Mouse (Mus musculus): ENCODE results near the gene Cnrip1. TPM values are rescaled to one million over a fixed set of nuclear protein-coding genes. Genes with fewer than 3 reads are reported as not detected.
"Not testable (repeated sequence)": the region's sequence is repeated elsewhere in the genome, so short reads cannot be mapped to it uniquely, and the experiment has no call there.

Gene Cnrip1
- total RNA-seq (2014; rRNA removed) (1.5 and 1.9 TPM in 2 replicates), polyA plus RNA-seq (2012; rRNA removed) (0.92 and 1.3 TPM in 2 replicates)

GRCm38 (mm10) chr11:17051545-17052475 lies at the start of gene Cnrip1, which contains the start of gene Plek:
Gene Cnrip1 (plus strand): TSS chr11:17051586.
Gene Plek (minus strand): TSS chr11:17052381.
- H3K4me1 ChIP-seq (ENCODE audit: control insufficient read depth, insufficient read depth, low read length): no peaks in the 10 kb centered on the region; the same call in 1 of the 2 replicates
- H3K4me3 ChIP-seq (ENCODE audit: insufficient read depth, low read depth, low read length): peak within 1 kb of the TSS; percentile 81
- no peak for TF ChIP-seq POLR2A (IDR thresholded peaks at IDR 0.05; ENCODE audit: extremely low read depth, insufficient read depth, low read length)
- peak within 1 kb of the TSS; percentile 11 for H3K27ac ChIP-seq (replicated peaks; ENCODE audit: insufficient read depth, low read depth, low read length)
- no peaks in the 10 kb centered on the region for H3K79me2 ChIP-seq (ENCODE audit: control insufficient read depth, insufficient read depth, low read length)
- peak within 1 kb of the TSS; percentile 68 for H3K9ac ChIP-seq (ENCODE audit: low read depth, low read length)
- peak; percentile 9 for DNase-seq (ENCODE audit: extremely low read depth, low read depth, low spot score)
- peaks cover 10% of the 10 kb centered on the region; the same call in 1 of the 2 replicates for H3K27me3 ChIP-seq (ENCODE audit: control insufficient read depth, insufficient read depth, low read length)
- WGBS: 3% methylated on average over 38 of the region's 38 CpGs
- H3K36me3 ChIP-seq (ENCODE audit: control insufficient read depth, insufficient read depth, low read length): no peaks in the 10 kb centered on the region

- Histone ChIP-seq H3K4me3 (ENCODE audit: insufficient read depth, low read depth, low read length) (no peak overlapping the region), H3K27me3 (ENCODE audit: control insufficient read depth, insufficient read depth, low read length) (no peaks in the 10 kb centered on the region), H3K4me1 (ENCODE audit: control insufficient read depth, insufficient read depth, low read length) (no peaks in the 10 kb centered on the region; the same call in 1 of the 2 replicates), H3K36me3 (ENCODE audit: control insufficient read depth, insufficient read depth, low read length) (no peaks in the 10 kb centered on the region), H3K27ac (replicated peaks; ENCODE audit: insufficient read depth, low read depth, low read length) (no peak overlapping the region), H3K9ac (ENCODE audit: low read depth, low read length) (no peak overlapping the region), H3K79me2 (ENCODE audit: control insufficient read depth, insufficient read depth, low read length) (no peaks in the 10 kb centered on the region)
- 76% methylated on average over 7 of the region's 7 CpGs for WGBS
- DNase-seq (ENCODE audit: extremely low read depth, low read depth, low spot score): peak; percentile 18
- TF ChIP-seq POLR2A (IDR thresholded peaks at IDR 0.05; ENCODE audit: extremely low read depth, insufficient read depth, low read length): no peak
- no peak for TF ChIP-seq CTCF (IDR thresholded peaks at IDR 0.05; ENCODE audit: low read depth, low read length)
Observed at GRCm38 (mm10) chr11:17002739-17003373, 48.5 kb upstream of the Cnrip1 start.

- 82% methylated on average over 3 of the region's 3 CpGs for WGBS
- Histone ChIP-seq H3K79me2 (ENCODE audit: control insufficient read depth, insufficient read depth, low read length) (no peaks in the 10 kb centered on the region), H3K27ac (replicated peaks; ENCODE audit: insufficient read depth, low read depth, low read length) (no peak overlapping the region), H3K4me1 (ENCODE audit: control insufficient read depth, insufficient read depth, low read length) (no peaks in the 10 kb centered on the region; the same call in 1 of the 2 replicates), H3K36me3 (ENCODE audit: control insufficient read depth, insufficient read depth, low read length) (no peaks in the 10 kb centered on the region), H3K4me3 (ENCODE audit: insufficient read depth, low read depth, low read length) (no peak overlapping the region), H3K27me3 (ENCODE audit: control insufficient read depth, insufficient read depth, low read length) (no peaks in the 10 kb centered on the region), H3K9ac (ENCODE audit: low read depth, low read length) (no peak overlapping the region)
- no peak for DNase-seq (ENCODE audit: extremely low read depth, low read depth, low spot score)
- TF ChIP-seq POLR2A (IDR thresholded peaks at IDR 0.05; ENCODE audit: extremely low read depth, insufficient read depth, low read length) (no peak), CTCF (IDR thresholded peaks at IDR 0.05; ENCODE audit: low read depth, low read length) (no peak)
Observed at GRCm38 (mm10) chr11:17003757-17004156, 47.6 kb upstream of the Cnrip1 start.

- TF ChIP-seq POLR2A (IDR thresholded peaks at IDR 0.05; ENCODE audit: extremely low read depth, insufficient read depth, low read length) (no peak), CTCF (IDR thresholded peaks at IDR 0.05; ENCODE audit: low read depth, low read length) (no peak)
- Histone ChIP-seq H3K4me1 (ENCODE audit: control insufficient read depth, insufficient read depth, low read length) (no peaks in the 10 kb centered on the region; the same call in 1 of the 2 replicates), H3K79me2 (ENCODE audit: control insufficient read depth, insufficient read depth, low read length) (no peaks in the 10 kb centered on the region), H3K27ac (replicated peaks; ENCODE audit: insufficient read depth, low read depth, low read length) (no peak overlapping the region), H3K36me3 (ENCODE audit: control insufficient read depth, insufficient read depth, low read length) (no peaks in the 10 kb centered on the region), H3K27me3 (ENCODE audit: control insufficient read depth, insufficient read depth, low read length) (no peaks in the 10 kb centered on the region), H3K9ac (ENCODE audit: low read depth, low read length) (no peak overlapping the region), H3K4me3 (ENCODE audit: insufficient read depth, low read depth, low read length) (no peak overlapping the region)
- 76% methylated on average over 4 of the region's 4 CpGs for WGBS
- DNase-seq (ENCODE audit: extremely low read depth, low read depth, low spot score): peak; percentile 41
Observed at GRCm38 (mm10) chr11:17004899-17005846, 46.2 kb upstream of the Cnrip1 start.

GRCm38 (mm10) chr11:17006526-17006925 lies 44.9 kb upstream of the Cnrip1 start:
- H3K27ac ChIP-seq (replicated peaks; ENCODE audit: insufficient read depth, low read depth, low read length); H3K27me3 ChIP-seq (ENCODE audit: control insufficient read depth, insufficient read depth, low read length); DNase-seq (ENCODE audit: extremely low read depth, low read depth, low spot score); H3K9ac ChIP-seq (ENCODE audit: low read depth, low read length); H3K4me3 ChIP-seq (ENCODE audit: insufficient read depth, low read depth, low read length); H3K36me3 ChIP-seq (ENCODE audit: control insufficient read depth, insufficient read depth, low read length); H3K79me2 ChIP-seq (ENCODE audit: control insufficient read depth, insufficient read depth, low read length); H3K4me1 ChIP-seq (ENCODE audit: control insufficient read depth, insufficient read depth, low read length): not testable (repeated sequence)
- WGBS: 93% methylated on average over 3 of the region's 3 CpGs

Measured in liver, adult 2 months (tissue).